Comparison of ENCODE assay signal across 15 mouse cellular contexts in the genomic region with DNA sequence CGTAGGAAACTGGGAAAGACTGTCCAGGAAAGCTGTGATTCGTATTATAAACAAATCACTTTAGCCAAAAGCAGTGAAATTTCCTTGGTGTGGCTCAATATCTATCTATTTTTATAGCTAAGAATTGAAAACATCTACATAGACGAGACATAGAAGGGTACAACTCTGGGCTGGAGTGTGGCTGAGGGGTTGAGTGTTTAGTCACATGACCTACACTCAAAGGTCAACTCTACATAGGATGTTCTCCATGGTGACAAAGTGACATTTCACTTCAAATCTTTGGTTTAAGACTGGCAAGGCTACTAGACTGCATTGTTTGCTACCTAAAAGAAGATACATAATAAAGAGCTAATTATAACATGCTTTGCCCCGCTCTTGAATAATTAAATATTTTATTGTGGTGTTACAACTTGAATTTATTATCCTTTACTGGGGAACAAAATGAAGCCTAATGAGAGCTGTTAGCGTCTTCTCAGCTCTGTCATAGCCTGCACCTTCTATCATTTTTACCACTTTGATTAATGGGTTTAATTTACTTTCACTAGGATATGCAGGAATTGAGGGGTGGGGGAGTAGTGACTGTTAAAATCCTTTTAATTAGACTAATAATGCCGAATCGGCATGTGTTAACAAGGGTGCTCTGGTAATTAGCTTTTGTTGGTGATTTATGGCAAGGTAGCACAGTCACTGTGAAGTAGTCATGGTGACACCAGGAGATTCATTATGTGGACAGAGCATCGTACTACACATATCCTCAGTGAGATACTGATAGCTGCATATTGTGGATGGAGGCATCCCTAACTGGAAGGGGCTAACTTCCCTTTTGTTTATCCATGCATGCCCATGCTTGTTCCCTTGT. TPM values are rescaled to one million over a fixed set of nuclear protein-coding genes. Genes with fewer than 3 reads are reported as not detected.
"Had no signal": no experiment of that assay in that cellular context is flagged by ENCODE, and none has a peak within 500 bp of the region (broad histone marks: within the 10 kb centered on the region; RNA-seq: fewer than 3 reads in every experiment).

No protein-coding gene starts in this region.

- H3K9me3 ChIP-seq: limb, embryonic 13.5 days; midbrain, embryonic 12.5 days had no signal

- H3K36me3 ChIP-seq: limb, embryonic 13.5 days; midbrain, embryonic 12.5 days had no signal

- DNase-seq: kidney, postnatal 4 days; left cerebral cortex, postnatal 4 days; lung, adult 18-20 months; right cerebral cortex, postnatal 25 days; thymus, postnatal 4 days had no signal

- H3K4me1 ChIP-seq: limb, embryonic 13.5 days; midbrain, embryonic 12.5 days had no signal

- ATAC-seq: midbrain, embryonic 16.5 days had no signal

- H3K27me3 ChIP-seq: limb, embryonic 13.5 days; midbrain, embryonic 12.5 days had no signal

- H3K4me3 ChIP-seq: layer of hippocampus, adult 2 months; limb, embryonic 13.5 days; midbrain, embryonic 12.5 days had no signal

- H3K27ac ChIP-seq: layer of hippocampus, adult 2 months; limb, embryonic 13.5 days; liver, embryonic 14.5 days; midbrain, embryonic 12.5 days had no signal

- H3K4me2 ChIP-seq: limb, embryonic 13.5 days; midbrain, embryonic 12.5 days had no signal

- H3K9ac ChIP-seq: limb, embryonic 13.5 days; liver, embryonic 14.5 days; midbrain, embryonic 12.5 days had no signal

RNA-seq across cellular contexts. Expression of a gene that starts 57.7 kb away (rescaled TPM):
- polyA plus RNA-seq: kidney, embryonic 16.5 days; limb, embryonic 13.5 days; liver, adult 2 months; liver, embryonic 14.5 days; lung, embryonic 16.5 days; midbrain, embryonic 12.5 days; midbrain, embryonic 16.5 days; small intestine, adult 2 months; stomach, embryonic 16.5 days had no signal
